Mouse (Mus musculus): Measurements from ENCODE around the gene Chd6. TPM values are rescaled to one million over a fixed set of nuclear protein-coding genes. Genes with fewer than 3 reads are reported as not detected.

The Chd6 gene
- total RNA-seq, 2 experiments from 2014 or later, result 49.0 to 85.3 TPM

- DNase-seq, result peak in 1 of 2 experiments; percentile 35
- intact Hi-C loops (cut with DNase I), result loop anchor here (5.0 kb wide), 1 partner anchor 344 kb away; no protein-coding TSS in a partner anchor
Observed at GRCm38 (mm10) chr2:160940930-160941709, 167.8 kb downstream of the Chd6 start.

DNA sequence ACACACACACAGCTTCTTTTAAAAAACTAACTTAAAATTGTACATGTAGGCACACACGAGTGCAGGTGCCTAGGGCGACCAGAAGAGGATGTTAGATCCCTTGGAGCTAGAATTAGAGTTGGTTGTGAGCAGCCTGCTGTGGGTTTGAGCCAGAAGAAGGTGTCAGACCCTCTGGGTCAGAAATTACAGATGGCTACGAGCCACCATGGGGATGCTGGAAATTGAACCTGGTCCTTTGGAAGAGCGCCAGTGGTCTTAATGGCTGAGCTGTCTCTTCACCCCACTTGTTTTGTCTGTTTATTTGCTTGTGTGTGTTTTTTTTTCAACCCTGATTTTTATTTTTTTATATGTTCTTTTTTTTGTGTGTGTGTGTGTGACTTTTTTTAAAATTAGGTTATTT lies 174.4 kb downstream of the Chd6 start:
- intact Hi-C loops (cut with DNase I), result no loop called here
- no peak for DNase-seq

DNA sequence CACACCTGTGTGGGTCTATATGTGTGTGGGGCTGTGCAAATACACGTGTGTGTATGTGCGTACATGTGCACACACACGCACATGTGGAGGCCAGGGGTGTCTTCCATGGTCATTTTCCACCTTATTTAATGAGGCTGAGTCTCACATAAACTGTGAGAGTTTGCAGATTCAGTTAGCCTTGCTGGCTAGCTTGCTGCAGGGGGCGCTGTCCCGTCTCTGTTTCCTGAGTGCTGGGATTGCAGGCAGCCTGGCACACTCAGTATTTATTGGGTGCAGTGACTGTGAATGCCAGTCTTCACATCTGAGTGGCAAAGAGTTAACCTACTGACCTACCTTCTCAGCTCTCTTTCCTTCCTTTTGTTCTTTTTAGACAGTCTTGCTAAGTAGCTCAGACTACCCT lies 175.0 kb downstream of the Chd6 start:
- no peak for DNase-seq
- intact Hi-C loops (cut with DNase I), result no loop called here

DNA sequence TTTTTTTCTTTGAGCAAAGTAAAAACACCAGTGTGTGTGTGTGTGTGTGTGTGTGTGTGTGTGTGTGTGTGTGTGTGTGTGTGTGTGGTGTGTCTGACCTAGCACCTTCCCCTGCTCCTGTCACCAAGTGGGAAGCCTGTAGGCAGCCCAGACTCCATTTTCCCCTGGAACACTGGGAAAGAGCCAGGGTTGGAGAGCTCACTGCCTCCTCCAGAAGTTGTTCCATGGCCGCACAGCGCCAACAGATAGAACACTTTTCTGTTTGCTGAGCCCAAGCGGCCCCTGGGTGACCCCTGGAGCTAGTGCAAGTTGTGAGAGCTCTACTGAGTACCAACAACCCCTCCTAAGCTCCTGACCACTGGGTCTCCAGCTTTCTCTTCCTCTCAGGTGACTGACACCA lies 175.9 kb downstream of the Chd6 start:
- DNase-seq, result peak in 1 of 2 experiments; percentile 37

DNA sequence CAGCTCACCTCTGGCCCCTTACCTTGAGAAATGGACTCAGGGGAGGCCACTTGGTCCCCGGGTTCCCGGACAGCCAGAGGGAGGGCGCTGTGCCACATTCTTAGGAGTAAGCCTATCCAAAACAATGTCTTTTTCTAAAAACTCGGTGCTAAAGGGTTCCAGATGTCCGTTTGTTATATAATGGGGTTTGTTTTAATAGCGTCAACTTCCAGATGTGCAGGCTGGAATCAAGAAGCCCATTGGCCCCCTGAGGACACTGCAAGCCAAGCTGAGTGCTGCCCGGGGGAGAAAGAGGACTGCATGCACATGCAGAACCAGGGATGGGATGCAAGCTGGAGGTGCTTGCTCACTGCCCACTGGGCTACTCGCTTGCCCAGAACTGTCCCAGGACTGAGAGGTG lies 176.6 kb downstream of the Chd6 start:
- intact Hi-C loops (cut with DNase I), result no loop called here
- DNase-seq, result peak; percentile 52 to 57

More for the DNA sequence above, 175.9 kb downstream of the Chd6 start:
- intact Hi-C loops (cut with DNase I), result no loop called here

GRCm38 (mm10) chr2:160931378-160931777 lies 177.5 kb downstream of the Chd6 start:
- no peak for DNase-seq
- intact Hi-C loops (cut with DNase I), result no loop called here

DNA sequence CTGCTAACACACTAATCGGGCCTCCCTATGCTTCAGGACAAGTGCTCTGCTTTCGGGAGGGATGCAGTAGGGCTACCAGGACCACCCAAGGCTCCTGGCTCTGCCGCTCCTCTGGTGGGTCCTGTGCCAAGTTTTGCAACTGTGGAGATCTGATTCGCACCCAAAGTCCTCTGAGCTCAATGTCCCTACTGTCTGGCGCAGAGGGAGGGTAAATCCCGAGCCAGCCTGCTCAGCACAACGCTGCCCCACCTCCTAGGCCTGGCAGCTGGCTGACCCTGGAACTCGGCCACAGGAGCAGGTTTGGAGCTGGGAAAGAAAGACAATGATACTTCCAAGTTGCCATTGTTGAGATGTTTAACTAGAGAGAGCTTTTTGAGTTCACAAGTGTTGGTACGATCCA lies 183.7 kb downstream of the Chd6 start:
- peak; percentile 40 to 50 for DNase-seq

DNA sequence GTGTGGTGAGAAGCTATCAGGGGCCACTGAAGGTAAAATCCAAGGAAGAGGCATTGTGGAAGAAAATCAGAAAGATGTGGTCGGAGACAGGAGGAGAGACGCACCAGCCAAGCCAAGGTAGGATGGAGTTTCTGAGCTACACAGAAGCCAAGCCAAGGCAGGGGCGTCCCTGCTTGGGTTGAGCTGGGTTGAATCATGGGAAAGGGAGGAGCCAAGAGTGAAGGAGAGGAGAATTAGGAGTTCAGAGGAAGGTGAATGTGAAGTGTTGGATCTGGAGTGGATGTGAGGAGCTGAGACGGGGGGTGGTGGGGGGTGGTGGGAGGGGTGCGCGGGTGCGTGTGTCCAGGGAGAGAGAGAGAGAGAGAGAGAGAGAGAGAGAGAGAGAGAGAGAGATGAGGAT lies 187.6 kb downstream of the Chd6 start:
- no peak for DNase-seq
- intact Hi-C loops (cut with DNase I), result no loop called here

More for the DNA sequence above, 183.7 kb downstream of the Chd6 start:
- intact Hi-C loops (cut with DNase I), result no loop called here

GRCm38 (mm10) chr2:160918930-160919215 lies 190.0 kb downstream of the Chd6 start:
- no peak for DNase-seq
- intact Hi-C loops (cut with DNase I), result no loop called here

- intact Hi-C loops (cut with DNase I), result no loop called here
- no peak for DNase-seq
Observed at GRCm38 (mm10) chr2:160918154-160918929, 190.5 kb downstream of the Chd6 start.

DNA sequence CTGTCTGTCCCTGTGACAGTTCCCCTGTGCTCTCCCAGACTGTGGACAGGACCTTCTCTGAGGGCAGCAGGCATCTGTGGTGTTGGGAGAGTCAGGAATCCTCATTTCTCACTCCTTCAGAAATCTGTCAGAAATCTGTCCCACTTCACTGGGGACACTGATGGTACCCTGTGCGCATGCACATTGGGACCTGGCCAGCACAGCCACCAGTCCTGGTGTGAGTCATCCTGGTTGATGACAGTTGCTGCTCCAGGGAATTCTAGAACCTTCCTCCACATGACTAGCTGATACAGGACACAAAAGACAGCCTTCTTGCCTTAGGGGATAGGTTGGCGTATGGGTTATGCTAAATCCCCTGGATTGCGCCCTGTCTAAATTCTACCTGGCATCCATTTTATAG lies 191.6 kb downstream of the Chd6 start:
- intact Hi-C loops (cut with DNase I), result no loop called here
- DNase-seq, result peak in 1 of 2 experiments; percentile 15

GRCm38 (mm10) chr2:160916714-160917113 lies 192.2 kb downstream of the Chd6 start:
- no peak for DNase-seq
- intact Hi-C loops (cut with DNase I), result no loop called here

GRCm38 (mm10) chr2:160915821-160916610 lies 192.9 kb downstream of the Chd6 start:
- intact Hi-C loops (cut with DNase I), result no loop called here
- no peak for DNase-seq

DNA sequence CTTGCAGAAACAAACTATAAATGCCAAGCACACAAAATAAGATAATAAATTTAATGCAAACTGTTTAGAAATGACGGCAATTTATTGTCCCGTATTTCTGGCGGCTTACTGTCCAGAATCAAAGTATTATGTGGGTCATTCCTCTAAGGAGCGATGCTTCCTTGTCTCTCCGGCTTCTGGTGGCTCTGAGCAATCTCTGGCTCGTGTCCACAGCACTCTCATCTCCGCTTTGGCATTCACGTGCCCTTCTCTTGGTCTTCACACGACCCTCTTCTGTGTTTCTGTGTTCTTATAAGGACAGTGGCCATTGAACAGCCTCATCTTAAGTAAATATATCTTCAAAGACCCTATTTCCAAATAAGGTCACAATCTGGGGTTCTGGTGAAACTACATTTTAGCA lies 194.2 kb downstream of the Chd6 start:
- DNase-seq, result no peak
- intact Hi-C loops (cut with DNase I), result no loop called here

DNA sequence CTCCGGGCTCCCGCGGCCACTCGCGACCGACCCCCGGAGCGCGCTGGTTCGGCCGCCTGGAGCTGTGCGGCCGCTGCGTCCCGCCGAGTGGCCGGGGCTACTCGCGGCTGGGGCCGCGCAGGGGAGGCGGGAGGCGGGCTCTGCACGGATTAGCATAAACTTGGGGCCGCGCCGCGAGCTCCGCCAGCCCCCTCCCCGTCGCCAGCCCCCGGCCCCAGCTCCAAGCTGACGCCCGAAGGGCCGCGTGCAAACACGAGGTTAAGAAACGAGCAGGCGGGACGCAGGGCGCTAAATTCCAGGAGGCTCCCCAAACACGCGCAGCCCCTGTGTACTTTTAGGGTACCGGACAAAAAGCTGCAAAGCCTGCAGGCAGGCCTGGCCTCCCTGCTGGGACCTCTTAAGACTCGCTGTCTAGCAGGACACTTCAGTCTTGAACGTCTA lies 196.6 kb downstream of the Chd6 start, which contains the start of gene Emilin3:
TSS of gene Emilin3 (minus strand) at position 98 of the 441 bp plus-strand sequence.
- intact Hi-C loops (cut with DNase I), result no loop called here
- peak; percentile 26 to 27 for DNase-seq

- peak; percentile 24 to 39 for DNase-seq
Observed at GRCm38 (mm10) chr2:160911558-160912201, 197.2 kb downstream of the Chd6 start.

GRCm38 (mm10) chr2:160910633-160911032 lies 198.2 kb downstream of the Chd6 start:
- intact Hi-C loops (cut with DNase I), result no loop called here
- peak; percentile 27 to 35 for DNase-seq

More at GRCm38 (mm10) chr2:160911558-160912201, 197.2 kb downstream of the Chd6 start:
- intact Hi-C loops (cut with DNase I), result no loop called here

GRCm38 (mm10) chr2:160908607-160909006 lies 200.3 kb downstream of the Chd6 start:
- DNase-seq, result no peak
- intact Hi-C loops (cut with DNase I), result no loop called here

- intact Hi-C loops (cut with DNase I), result no loop called here
Observed at GRCm38 (mm10) chr2:160906101-160906500, 202.8 kb downstream of the Chd6 start.

DNA sequence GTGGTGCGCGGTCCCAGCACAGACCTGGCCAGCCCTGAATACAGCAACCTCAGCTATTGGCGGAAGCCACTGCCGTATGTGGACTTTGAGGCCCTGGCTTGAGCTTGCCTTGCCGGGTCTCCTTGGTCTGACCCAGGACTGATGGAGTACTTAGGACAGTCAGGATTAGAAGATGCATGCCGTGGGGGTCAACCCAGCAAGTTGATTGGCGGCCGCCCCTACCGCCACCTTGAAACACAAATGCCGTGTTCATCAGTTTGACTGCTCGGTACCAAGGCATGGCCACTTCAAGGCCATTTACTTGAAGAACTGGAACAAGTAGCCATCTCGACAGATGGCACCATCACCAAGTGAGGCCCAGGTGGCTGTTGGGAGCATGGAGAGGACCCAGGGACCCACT lies 203.6 kb downstream of the Chd6 start:
- intact Hi-C loops (cut with DNase I), result no loop called here
- DNase-seq, result no peak

More at GRCm38 (mm10) chr2:160906101-160906500, 202.8 kb downstream of the Chd6 start:
- no peak for DNase-seq
